Mouse (Mus musculus): Measurements from ENCODE around the gene Itgb1bp1.

The Itgb1bp1 gene

DNA sequence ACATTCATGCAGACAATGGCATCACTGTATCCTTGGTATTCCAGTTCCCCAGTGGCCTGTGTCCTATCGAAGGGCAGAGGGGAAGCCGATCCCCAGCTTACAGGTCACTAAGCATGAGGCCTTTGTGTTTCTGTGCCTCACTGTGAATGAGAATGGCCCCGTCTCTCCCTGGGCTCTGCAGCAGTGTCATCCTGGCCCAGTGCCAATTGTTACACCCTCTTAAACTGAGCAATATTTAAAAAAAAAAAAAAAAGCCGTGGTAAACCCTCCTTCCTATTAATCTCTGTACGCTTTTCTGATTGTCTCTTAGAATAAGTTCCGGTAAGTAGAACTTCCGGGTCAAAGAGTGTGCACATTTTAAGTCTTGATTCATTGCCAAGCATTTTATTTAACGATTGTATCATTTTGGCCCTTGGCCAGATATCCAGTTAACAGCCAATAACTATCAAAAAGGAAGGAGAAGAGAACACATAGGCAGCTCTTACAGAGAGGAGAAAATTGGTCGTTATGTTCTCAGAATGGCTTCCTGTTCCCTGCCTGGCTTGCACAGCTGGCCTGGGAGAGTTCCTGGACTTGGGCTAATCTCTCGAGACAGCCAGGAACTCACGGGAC, 81.3 kb downstream of the Itgb1bp1 start:
- DNase-seq (ENCODE audit: extremely low spot score, low read depth, low spot score), result no peak

DNA sequence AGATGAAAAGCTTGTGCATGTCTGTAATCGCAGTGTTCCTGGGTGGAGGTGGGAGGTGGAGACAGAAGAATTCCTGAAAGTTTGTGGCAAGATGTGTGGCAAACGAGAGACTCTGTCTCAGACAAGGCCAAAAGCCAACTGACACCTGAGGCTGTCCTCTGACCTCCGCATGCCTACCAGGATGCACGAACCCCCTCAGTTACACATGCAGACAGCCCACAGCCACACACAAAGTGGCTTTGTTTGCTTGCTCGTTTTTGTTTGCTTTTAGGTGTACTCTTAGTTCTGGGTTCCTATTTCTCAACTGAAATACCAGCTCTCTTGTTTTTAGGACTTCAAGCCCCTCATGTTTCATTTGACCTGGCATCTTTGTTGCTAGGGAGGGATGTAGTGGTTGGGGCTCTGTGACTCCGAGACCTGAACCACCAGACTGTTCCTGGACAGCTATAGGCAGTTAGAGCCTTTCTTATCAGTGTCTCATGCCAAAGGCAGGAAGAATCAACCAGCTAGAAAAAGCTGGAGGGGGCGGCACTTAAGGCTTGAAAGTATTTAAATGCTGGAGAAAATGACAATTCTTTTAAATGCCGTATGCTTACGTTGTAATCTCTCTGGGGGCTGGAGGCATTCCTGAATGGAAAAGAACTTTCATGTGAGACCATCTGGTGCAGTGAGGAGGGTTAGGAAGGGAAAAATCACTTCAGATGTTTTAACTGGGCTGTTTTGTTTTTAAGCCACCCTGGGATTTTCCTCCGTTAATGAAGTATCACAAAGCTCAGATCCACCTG, 84.4 kb downstream of the Itgb1bp1 start:
- DNase-seq (ENCODE audit: extremely low spot score, low read depth, low spot score), result no peak

DNA sequence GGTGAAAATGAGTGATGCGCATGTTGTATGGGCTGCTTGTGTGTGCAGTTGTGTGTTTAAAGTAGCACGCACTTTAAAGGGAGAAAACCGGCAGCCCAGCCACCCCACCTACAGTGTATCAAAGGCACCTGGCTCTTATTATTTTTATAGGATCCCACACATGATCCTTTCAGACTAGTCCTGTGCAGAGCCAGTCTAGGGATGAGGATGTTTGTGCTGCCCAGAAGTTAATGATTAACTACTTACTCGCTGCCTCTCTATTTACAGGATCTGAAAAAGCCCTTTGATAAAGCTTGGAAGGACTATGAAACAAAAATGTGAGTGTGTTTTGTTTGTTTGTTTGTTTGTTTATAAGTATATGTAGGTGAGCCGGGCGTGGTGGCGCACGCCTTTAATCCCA, 85.5 kb downstream of the Itgb1bp1 start:
- DNase-seq (ENCODE audit: extremely low spot score, low read depth, low spot score), result no peak

DNA sequence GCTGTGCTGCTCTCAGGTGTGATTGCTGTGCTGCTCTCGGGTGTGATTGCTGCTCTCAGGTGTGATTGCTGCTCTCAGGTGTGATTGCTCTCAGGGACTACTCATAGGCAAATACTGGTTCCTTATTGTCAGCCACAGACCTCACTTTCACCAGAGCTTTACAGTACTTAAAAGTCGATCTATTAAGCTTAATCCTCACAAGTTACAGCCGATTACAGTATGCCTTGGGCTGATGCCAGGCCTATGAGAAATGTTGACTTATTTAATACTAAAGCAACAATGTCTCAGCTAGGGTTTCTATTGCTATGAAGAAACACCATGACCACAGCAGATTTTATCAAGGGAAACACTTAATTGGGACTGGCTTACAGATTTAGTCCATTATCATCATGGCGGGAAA, 89.7 kb downstream of the Itgb1bp1 start:
- DNase-seq (ENCODE audit: extremely low spot score, low read depth, low spot score), result no peak

DNA sequence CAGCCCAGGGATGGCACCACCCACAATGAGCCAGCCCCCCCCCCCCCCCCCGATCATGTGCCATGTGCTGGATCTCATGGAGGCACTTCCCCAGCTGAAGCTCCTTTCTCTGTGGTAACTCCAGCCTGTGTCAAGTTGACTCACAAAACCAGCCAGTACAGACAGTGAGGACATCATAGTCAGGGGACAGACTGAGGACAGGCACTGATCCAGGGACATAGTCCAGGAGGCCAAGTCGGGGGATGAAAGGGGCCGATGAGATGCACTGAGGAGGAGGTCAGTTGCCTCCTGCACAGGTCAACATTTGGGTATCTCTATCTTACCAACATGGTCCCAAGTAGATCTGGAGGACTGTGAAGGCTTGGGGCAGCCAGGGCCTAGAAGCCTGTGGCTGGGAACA, 90.6 kb downstream of the Itgb1bp1 start:
- no peak for DNase-seq (ENCODE audit: extremely low spot score, low read depth, low spot score)

DNA sequence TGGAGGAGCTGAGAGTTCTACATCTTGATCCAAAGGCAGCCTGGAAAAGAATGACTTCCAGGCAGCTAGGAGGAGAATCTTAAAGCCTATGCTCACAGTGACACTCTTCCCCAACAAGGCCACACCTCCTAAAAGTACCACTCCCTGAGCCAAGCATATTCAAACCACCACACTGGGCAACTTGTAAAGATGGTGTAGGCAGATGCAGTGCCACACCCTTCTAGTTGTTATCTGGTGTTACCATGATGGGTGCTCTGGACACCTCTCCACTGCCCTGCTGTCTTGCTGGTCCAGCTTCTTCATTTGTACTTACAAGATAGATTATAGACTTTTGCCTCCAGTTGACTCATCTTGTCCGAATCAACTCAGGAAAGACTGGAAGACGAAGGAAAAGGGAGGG, 94.5 kb downstream of the Itgb1bp1 start:
- DNase-seq (ENCODE audit: extremely low spot score, low read depth, low spot score), result no peak
